Mouse (Mus musculus): ENCODE measurements at regions not wholly inside any gene's neighbourhood (a gene's known extent, or its start where the extent isn't known, plus 50 kb on each side); places are given as distances from the start of the nearest gene placed in this dataset.

DNA sequence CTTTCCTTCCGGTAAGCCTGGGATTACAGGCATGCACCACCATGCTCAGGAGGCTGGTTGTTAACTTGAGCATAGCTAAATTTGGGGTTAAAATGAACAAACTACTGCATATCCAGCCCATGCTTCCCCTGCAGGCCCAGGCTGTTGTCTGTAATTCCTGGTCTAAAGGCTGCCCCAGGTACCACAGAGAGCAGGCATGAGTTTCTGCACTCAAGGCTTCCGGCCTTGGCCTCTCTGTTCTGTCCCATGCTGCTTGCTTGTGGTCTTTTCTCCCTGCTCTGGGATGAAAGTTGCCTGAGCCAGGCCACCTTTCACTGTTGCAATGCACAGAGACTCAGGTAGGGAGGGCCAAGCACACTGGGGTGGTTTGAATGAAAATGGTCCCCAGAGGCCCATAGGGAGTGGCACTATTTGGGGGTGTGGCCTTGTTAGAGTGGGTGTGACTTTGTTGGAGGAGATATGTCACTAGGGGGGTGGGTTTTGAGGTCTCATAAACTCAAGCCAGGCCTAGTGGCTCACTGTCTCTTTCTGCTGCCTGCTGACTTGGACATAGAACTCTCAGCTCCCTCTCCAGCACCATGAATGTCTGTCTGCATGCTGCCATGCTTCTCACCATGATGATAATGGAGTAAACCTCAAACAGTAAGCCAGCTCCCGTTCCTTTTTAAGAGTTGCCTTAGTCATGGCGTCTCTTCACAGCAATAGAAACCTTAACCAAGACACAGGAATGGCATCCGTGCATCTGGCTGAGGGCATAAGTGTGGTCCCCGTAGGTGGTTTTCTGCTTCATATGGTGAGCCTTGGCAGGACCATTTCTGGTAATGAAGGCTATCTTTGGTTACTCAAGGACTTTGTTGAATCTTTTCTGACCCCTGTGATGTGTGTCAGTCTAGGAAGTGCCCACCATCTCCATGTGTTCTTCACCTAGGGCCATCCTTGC, 86.7 kb upstream of the Zfp366 start:
- DNase-seq (ENCODE audit: low spot score), result no peak

DNA sequence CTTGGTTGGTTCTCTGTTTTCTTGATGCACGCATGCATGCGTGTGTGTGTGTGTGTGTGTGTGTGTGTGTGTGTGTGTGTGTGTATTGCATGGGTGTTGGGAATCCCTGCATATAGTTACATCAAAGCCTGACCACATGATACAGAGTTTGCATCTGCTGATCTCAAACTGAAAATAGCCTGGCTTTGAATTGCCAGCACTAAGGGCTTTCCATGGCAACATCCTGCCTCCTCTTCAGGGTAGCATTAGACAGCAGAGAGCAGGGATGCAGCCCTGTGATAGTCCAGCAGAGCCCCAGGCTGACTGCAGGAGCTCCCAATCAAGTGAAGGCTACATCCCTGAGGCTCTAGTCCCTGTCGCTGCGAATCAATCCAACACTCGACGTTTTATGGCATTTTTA, 87.8 kb upstream of the Zfp366 start:
- DNase-seq (ENCODE audit: low spot score), result no peak

DNA sequence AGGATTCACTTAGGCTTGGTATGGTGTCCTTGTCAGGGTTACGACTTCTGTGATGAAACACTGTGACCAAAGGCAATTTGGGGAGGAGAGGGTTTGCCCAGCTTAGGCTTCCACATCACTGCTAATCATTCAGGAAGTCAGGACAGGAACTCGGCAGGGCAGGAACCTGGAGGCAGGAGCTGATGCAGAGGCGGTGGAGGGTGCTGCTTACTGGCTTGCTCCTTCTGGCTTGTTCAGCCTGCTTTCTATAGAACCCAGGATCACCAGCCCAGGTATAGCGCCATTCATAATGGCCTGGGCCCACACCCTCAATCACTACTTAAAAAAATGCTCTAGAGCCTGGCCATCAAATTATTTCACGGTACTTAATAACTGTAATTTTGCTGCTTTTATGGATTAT, 89.6 kb upstream of the Zfp366 start:
- DNase-seq (ENCODE audit: low spot score), result no peak

DNA sequence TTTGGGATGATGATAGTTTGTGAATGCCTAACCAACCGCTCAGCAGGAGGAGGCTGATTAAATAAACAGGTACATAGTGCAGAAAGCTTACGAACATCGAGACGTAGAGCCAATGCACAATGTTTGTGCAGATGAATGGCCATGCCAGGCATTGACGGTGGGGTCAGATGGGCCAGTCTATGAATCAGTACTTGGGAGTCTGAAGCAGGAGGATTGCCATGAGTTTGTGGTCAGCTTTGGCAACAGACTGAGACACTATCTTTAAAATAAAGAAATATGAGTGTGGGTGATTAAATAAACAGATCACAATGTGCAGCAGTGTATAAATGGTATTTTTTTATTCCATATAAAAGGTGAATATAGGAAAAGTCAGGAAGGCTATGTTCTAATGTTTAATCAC, 90.4 kb upstream of the Zfp366 start:
- DNase-seq (ENCODE audit: low spot score), result no peak

DNA sequence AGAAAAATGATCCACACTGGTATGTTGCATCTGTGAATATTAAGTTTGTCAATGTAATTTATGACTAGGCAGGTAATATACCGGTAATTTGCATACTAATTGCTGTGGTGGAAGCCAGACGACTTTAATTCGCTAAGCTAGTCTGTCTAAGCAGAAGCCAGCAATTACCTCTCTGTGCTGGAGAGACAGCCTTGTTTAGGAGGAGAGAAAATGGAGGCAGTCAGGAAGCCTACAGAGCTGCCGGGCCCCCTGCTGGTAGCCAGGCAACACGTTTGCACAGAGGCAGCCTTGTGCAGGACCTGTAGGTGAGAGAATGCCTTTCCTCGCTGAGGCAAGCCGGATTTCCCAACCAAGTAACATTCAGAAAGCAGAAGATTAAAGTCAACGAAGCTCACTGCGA, 91.4 kb upstream of the Zfp366 start:
- DNase-seq (ENCODE audit: low spot score), result peak; percentile 78

DNA sequence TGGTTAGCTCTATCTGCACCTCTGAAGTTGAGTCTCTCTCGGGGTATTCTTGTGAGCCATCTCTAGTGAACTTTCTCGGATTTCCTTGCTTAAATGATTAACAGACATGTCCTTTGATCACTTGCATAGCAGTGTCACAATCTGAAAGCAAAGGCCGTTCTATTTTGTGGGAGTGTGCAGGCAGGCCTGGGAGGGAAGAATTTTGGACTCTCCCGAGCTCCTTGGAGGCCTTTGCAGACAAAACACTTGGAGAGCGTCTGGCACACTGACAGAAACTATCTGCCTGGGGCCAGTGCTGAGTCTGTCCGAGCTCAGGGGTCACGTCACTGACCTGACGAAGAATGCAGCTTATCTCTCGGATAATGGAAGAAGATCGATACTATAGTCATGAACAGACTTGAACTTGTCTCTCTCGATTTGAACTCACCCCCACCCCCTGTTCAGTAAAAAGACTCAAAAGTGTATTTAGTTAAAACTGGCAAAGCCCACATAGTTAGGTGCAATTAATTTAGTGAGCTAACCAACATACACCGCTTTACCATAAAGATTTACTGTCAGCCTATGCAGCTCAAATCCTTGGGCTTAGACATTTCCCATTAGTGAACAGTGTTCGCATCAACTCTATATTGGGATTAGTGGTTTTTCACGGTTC, 92.2 kb upstream of the Zfp366 start:
- peak; percentile 40 for DNase-seq (ENCODE audit: low spot score)

DNA sequence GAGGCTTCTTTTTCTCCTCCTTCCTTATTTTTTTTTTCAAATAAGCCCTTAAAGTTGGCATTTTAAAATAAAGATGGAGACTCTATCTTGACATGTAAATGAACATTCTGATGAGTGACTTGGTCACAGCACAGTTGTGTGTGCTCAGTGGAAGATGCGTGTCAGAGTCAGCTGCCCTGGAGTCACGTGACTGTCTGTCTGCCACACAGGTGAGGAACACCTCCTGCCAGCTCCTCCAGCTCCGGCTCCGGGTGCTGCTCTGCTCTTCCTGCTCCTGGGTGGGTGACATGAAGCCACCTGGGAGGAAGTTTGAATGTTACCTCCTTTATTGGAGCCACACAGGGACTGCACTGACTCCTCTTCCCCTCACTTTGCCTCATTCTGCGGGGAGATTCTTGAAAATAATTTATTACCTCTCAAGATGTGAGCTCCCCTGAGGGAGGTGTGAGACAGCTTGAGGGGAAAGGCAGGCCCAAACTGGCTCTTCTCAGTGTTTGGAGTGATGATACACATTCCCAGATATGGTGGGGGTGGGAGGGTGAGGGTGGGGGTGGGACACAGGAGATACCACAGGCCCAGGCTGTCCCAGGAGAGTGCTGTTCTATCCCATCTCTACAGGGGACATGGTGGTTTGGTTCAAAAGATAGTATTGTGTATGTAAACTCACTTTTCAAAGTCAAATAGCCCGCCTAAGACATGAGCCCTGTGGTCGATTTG, 92.9 kb upstream of the Zfp366 start:
- no peak for DNase-seq (ENCODE audit: low spot score)

DNA sequence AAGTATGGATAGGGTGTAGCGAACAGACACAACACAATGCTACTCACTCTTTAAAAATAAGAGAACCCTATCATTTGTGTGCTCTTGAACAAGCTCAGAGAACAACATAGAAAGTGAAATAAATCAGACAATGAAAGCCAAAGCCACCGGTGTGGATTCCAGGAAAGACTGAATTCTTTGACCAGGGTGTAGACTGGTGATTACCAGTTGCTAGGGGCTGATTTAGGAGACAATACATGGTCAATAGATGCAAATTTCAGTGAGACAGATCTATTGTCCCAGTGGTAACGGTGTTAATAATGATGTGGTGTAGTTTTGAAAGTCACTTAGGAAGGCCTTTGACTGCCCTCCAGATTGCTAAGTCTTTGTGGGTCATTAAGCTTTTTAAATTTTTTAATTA, 94.3 kb upstream of the Zfp366 start:
- no peak for DNase-seq (ENCODE audit: low spot score)

DNA sequence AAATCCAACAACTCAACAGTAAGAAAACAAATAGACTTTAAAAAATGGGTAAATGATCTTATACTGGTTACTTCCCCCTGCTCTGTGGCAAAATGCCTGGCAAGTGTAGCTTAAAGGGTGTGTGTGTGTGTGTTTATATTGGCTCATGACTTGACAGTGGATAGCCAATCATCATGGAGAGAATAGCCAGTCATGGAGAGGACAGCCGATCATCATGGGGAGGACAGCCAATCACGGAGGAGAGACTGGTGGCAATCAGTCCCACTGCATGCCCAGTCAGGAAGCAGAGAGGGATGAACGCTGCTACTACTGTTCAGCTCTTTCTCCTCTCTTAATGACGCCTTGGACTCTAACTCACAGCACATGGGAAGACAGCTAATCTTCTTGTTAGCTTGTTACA, 96.3 kb upstream of the Zfp366 start:
- no peak for DNase-seq (ENCODE audit: low spot score)

DNA sequence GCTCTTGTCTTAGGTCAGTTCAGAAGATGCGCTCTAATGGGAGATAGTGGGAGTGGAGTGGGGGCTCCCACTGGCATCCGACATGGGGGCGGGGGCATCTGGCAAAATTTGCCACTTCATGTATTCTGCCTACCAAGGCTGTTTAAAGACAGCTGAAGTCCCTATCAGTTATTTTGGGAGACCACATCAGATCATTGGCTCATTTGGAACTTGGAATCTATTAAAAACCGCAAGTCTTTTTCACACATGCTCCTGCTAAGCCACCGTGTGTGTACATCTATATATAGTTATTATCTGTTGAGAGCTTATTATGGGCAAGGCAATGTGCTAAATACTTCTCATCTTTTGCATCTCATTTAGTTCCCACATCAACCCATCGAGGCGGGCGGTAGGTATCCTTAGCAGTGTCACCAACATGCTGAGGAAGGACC, 95.0 kb upstream of the 1700024P04Rik start:
- no peak for DNase-seq (ENCODE audit: low spot score)

DNA sequence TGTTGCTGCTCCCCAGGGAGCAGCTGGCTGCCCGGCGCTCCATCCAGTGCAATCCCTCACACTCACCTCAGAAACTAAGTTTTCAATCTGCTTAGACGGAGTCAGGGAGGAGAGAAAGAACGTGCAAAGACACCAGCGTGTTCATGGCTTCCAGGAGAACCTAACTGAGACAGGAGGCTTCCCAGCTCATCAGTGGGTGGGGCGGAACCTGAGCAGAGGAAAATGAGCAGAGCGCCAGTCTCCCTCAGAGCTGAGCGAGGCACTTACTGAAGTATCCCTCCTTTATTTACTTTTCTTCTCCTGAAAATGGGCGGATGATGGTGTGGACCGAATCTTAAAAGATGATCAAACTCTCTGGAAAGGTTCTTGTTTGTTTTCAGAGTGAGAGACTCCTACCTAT, 94.3 kb upstream of the 1700024P04Rik start:
- no peak for DNase-seq (ENCODE audit: low spot score)

DNA sequence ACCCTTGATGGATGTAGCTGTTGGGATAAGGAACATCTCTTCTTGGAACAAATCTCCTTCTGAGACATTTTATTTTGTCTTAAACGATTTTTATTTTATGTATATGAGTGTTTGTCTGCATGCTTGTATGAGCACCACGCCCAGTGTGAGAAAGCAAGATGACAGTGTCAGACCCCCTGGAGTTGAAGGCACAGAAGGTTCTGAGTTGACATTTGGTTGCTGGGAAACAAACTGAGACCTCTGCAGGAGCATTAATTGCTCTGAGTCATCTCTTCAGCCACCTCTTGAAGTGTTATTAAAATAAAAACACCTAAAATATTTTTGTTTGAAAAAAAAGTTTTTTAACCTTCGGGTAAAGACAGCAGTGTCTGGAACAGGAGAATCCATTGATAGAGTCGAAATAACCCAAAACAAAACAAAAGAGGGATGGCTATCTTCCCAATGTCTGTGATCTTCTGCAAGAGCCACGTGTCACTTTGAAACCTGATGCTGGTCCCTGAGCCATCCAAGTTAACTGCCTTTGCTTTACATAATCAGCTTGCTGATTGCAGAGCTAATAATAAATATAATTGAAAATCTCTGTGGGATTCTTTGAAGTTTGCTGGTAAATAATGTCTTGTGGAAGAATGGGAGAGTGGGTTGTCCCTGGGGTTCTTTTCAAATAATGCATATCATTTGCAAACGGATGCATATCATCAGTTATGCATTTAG, 92.8 kb upstream of the 1700024P04Rik start:
- no peak for DNase-seq (ENCODE audit: low spot score)

DNA sequence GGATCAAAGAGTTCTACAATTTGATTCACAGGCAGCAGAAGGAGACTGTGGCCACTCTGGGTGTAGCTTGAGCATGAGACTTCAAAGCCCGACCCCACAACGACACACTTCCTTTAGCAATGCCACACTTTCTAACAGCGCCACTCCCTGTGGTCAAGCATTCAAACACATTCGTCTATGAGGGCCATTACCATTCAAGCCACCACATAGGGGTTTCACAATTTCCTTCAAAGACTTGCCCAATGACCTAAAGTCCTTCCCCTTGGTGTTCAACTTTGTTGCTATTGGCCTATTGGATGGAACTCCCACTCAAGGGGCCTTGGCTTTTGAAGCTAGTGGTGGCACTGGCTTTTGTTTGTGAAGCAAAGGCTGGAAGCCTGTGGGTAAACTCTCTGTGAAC, 91.1 kb upstream of the 1700024P04Rik start:
- DNase-seq (ENCODE audit: low spot score), result no peak

DNA sequence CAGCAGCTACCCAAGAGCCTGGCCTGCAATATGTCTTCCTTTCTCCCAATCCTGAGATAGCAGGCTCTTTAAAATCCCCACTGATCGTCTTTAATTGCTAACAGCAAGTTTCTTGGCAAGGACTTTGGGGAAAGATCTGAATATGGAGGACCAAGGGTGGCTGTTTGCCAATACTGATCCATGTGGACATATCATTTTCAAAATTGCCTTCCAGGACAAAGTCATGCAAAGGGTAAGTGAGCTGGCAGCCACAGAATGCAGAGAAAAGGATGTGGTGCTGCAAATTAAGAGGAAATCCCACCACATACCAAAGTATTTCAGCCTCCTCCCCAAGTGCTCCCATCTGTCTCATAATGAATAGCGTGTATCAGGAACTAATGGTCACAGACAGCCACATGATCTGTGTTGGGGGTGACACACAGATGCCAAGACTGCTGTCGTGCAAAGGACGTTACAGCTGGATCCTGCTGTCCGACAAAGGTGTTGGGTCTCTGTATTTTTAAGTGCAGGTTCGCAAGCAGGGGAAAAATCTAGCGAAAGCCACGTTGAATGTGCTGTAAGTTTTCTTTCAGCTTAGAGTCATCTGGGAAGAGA, 87.6 kb upstream of the 1700024P04Rik start:
- no peak for DNase-seq (ENCODE audit: low spot score)

DNA sequence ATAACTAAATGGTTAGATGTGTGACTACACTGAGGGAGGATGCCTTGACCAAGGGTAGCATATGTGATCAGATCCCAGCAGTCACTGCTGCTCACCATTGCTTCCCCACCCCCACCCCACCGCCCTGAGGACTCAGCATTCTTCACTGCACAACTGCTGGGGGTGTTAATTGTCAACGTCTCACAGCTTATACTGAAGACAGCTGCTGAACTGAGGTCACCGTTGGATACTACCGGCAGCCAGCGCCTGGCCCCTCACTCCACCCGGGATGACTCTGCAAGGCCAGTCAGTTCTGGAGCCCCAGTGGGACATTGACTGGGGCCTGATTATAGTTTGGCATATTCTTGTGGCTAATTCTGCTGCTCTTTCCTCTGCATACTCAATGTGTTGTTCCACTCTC, 87.0 kb upstream of the 1700024P04Rik start:
- no peak for DNase-seq (ENCODE audit: low spot score)

DNA sequence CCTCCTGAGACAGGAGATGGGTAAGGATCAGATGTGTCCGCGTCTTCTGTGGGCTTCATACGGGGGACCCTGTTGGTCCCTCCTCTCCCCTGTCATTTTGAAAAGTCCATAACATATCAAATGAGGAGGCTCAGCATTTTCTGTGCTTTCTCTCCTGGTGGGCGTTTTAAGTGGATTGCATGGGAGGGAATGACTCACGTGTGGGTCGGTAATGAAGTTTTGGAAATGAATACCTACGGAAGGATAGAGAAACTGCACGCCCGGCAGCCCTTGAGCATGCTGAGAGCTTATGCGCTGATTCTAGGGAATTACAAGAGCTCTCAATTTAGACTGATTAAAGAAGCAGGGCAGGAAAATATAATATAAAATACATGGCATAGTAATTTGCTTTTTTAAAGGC, 85.4 kb upstream of the 1700024P04Rik start:
- DNase-seq (ENCODE audit: low spot score), result no peak

DNA sequence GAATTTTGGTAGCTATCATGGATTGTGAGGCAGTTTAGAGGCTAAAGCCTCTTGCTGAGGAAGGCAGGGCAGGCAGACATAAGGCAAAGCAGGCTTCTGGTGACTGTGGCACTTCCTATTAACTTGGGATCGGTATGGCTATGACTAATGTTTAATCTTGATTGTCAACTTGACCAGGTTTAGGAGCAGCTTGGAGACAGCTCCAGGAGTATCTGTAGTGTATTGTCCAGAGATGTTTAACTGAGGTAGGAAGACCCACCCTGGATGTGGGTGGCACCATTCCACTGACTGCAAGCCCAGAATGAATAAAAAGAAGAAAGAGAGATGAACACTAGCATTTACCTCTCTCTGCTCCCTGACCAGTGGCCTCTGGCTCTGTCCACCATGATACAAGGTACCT, 83.1 kb upstream of the 1700024P04Rik start:
- no peak for DNase-seq (ENCODE audit: low spot score)

DNA sequence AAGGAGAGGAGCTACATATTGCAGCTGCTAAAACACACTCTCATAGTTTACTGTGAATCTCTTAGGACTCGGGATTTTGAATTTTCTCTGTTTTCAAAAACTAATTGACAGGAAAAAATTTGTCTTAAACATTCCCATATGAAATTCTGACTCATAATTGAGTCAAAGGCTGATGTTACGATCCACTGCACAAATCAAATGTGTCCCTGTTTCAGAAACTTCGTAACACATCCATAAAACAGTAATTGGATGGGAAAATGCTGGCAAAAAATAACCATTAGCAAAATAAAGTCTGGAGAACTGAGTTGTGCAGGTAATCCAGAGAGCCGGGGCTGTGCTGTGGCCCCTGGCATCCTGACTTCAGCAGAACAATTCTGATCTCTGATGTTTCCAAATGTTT, 79.1 kb upstream of the 1700024P04Rik start:
- DNase-seq (ENCODE audit: low spot score), result no peak

DNA sequence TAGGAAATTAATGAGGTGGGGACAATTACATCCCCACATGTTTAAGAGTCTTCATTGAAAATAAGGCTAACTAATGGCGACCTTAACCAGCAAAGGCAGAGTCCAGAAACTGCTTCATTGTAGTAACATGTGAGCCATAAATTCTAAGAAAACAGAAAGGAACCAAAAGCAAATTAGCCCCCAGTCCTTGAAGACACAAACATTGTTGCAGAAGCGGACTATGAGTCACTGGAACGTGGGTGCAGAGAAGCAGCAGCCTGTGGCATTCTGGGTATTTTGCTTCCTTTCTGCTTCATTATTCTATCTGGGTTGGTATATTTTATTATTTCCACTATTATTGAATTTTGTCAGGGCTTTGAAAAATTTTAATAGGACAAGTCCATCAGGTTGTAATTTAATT, 78.6 kb upstream of the 1700024P04Rik start:
- no peak for DNase-seq (ENCODE audit: low spot score)

DNA sequence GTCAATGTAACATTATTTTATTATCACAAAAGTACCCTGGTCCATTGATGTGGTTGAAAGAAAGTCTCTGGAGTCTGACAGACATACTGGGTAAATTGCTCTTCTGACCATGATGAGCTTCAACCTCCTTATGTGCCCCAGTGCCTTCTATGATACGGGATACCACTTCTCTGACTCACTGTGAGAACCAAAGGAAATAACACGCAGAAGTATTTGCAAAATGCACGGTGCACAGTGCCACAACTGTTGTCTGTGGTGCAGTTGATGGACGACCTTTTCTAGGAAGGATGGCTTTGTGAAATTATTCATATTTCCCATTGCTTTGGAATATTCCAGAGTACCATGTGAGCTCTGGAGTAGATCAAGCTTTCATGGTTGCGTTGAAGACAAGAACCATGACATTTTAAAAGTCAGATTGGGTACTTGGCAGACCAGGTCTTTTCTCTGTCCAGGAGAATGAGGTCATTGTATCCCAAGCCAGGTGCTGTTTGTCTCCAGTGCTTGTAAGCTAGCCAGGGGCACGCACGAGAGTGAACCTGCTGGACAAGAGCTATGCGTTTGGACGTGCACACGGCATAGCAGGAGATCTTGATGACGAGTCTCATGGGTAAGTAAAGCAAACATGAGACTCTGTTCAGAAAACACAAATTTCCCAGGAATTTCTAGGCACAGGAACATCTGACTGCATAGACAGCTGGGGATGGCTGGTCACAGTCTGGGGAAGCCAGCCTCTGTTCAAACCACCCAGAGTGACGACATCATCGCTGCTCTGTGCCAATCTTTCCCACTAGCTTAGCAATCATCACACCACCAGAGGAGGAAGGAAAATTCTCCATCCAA, 74.0 kb upstream of the 1700024P04Rik start:
- DNase-seq (ENCODE audit: low spot score), result no peak

DNA sequence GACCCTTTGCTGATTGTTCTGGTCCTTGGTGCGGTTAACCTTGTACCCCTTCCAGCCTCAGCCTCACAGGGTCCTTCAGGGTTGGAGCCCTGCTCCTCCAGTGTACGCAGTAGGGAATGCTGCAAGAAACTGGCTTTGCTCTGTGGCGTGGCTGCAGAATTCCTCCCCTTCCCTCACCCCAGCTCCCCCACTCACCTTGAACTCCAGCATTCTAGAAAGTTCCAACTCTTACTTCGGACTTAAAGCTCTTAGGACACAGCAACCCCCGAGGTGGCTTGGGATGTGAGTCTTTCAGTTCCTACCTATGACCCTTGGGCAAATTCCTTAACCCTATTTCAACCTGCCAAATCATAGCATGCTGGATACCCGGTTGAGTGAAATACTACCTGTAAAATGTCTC, 73.3 kb upstream of the 1700024P04Rik start:
- DNase-seq (ENCODE audit: low spot score), result no peak

All from retina, embryonic 14.5 days (tissue).